Mouse (Mus musculus) bone marrow macrophage, adult 2 months (primary cell): ENCODE data around the gene Smurf1. TPM values are rescaled to one million over a fixed set of nuclear protein-coding genes. Genes with fewer than 3 reads are reported as not detected.

Source experiments
- H3K27ac ChIP-seq: 2 replicates; pipeline ENCODE4 v1.5.1; 2012; ENCODE audit warnings: low read depth, low read length; ENCODE audit not compliant: insufficient read depth
- H3K4me1 ChIP-seq: 2 replicates; pipeline ENCODE4 v1.6.1; 2012; ENCODE audit warnings: low read length; ENCODE audit not compliant: control insufficient read depth, insufficient read depth
- H3K4me3 ChIP-seq: 2 replicates; pipeline ENCODE4 v1.5.1; 2012; ENCODE audit warnings: mild to moderate bottlenecking, low read length, moderate library complexity; ENCODE audit not compliant: insufficient read depth
- CTCF ChIP-seq: IDR thresholded peaks from 2 replicates; pipeline ENCODE4 v1.5.1; 2012; ENCODE audit warnings: low read depth, mild to moderate bottlenecking, low read length, moderate library complexity
- POLR2A ChIP-seq: IDR thresholded peaks from 2 replicates; pipeline ENCODE4 v1.6.1; 2012; ENCODE audit warnings: mild to moderate bottlenecking, low read depth, low read length, borderline replicate concordance
- polyA plus RNA-seq: library from polyadenylated mRNA; stranded (reverse); fragments of >200 nt; gene quantifications from 2 replicates; pipeline ENCODE4 v1.2.4, GENCODE M21; 2012; ENCODE audit not compliant: missing spikeins, insufficient read depth, insufficient read length

The Smurf1 gene
- polyA plus RNA-seq, 1 experiment, result 11.5 TPM

GRCm38 (mm10) chr5:144944932-144945331 lies 20.7 kb downstream of the Smurf1 start:
- Histone ChIP-seq H3K27ac (no peak overlapping the region), H3K4me1 (peaks cover 3% of the 10 kb centered on the region; the same call in 1 of the 2 replicates), H3K4me3 (no peak overlapping the region)
- TF ChIP-seq CTCF, result no peak
- no peak for TF ChIP-seq POLR2A

- Histone ChIP-seq H3K27ac (no peak overlapping the region), H3K4me3 (no peak overlapping the region), H3K4me1 (peaks cover 3% of the 10 kb centered on the region; the same call in 1 of the 2 replicates)
- no peak for TF ChIP-seq POLR2A
- no peak for TF ChIP-seq CTCF
Observed at GRCm38 (mm10) chr5:144944370-144944769, 21.3 kb downstream of the Smurf1 start.

GRCm38 (mm10) chr5:144943346-144943745 lies 22.3 kb downstream of the Smurf1 start:
- H3K4me3 ChIP-seq, result no peak overlapping the region
- no peak overlapping the region for H3K27ac ChIP-seq
- TF ChIP-seq CTCF (no peak), POLR2A (no peak)
- peaks cover 4% of the 10 kb centered on the region for H3K4me1 ChIP-seq

GRCm38 (mm10) chr5:144942431-144942830 lies 23.2 kb downstream of the Smurf1 start:
- TF ChIP-seq POLR2A, result no peak
- TF ChIP-seq CTCF, result no peak
- Histone ChIP-seq H3K27ac (no peak overlapping the region), H3K4me3 (no peak overlapping the region), H3K4me1 (peaks cover 12% of the 10 kb centered on the region)

GRCm38 (mm10) chr5:144940904-144941303 lies 24.7 kb downstream of the Smurf1 start:
- Histone ChIP-seq H3K4me3 (no peak overlapping the region), H3K4me1 (peaks cover 25% of the 10 kb centered on the region), H3K27ac (no peak overlapping the region)
- TF ChIP-seq POLR2A (no peak), CTCF (no peak)

GRCm38 (mm10) chr5:144937304-144937703 lies 28.3 kb downstream of the Smurf1 start:
- no peak overlapping the region for H3K4me3 ChIP-seq
- H3K27ac ChIP-seq, result no peak overlapping the region
- TF ChIP-seq CTCF (no peak), POLR2A (no peak)
- H3K4me1 ChIP-seq, result peaks cover 44% of the 10 kb centered on the region

- H3K4me1 ChIP-seq, result peaks cover 46% of the 10 kb centered on the region
- H3K27ac ChIP-seq, result no peak overlapping the region
- TF ChIP-seq CTCF, result no peak
- no peak for TF ChIP-seq POLR2A
Observed at GRCm38 (mm10) chr5:144933486-144933885, 32.2 kb downstream of the Smurf1 start.

GRCm38 (mm10) chr5:144931841-144932240 lies 33.8 kb downstream of the Smurf1 start:
- TF ChIP-seq CTCF, result no peak
- TF ChIP-seq POLR2A, result no peak
- Histone ChIP-seq H3K27ac (no peak overlapping the region), H3K4me1 (peaks cover 32% of the 10 kb centered on the region), H3K4me3 (no peak overlapping the region)

More at GRCm38 (mm10) chr5:144933486-144933885, 32.2 kb downstream of the Smurf1 start:
- no peak overlapping the region for H3K4me3 ChIP-seq

- Histone ChIP-seq H3K4me1 (peaks cover 6% of the 10 kb centered on the region), H3K27ac (no peak overlapping the region), H3K4me3 (no peak overlapping the region)
- TF ChIP-seq POLR2A (no peak), CTCF (no peak)
Observed at GRCm38 (mm10) chr5:144928856-144929713, 36.6 kb downstream of the Smurf1 start.

GRCm38 (mm10) chr5:144926275-144926674 lies 39.4 kb downstream of the Smurf1 start:
- Histone ChIP-seq H3K4me3 (no peak overlapping the region), H3K27ac (no peak overlapping the region), H3K4me1 (peaks cover 8% of the 10 kb centered on the region)
- TF ChIP-seq CTCF, result no peak
